Mouse (Mus musculus) intestine, postnatal 0 days (tissue): ENCODE results near the gene Cables2. TPM values are rescaled to one million over a fixed set of nuclear protein-coding genes. Genes with fewer than 3 reads are reported as not detected.

ENCODE experiments used
- ATAC-seq: fragments of 200-750 bp; cut with Nextera tagmentation; 2 replicates; pipeline ENCODE4 v1.8.0; 2017; ENCODE audit warnings: mild to moderate bottlenecking, moderate TSS enrichment, moderate library complexity
- H3K27ac ChIP-seq: fragments of 300-500 bp; sonication (generic); 2 replicates; pipeline ENCODE4 v1.5.1; 2014; ENCODE audit warnings: mild to moderate bottlenecking, low read depth, low read length, moderate library complexity
- H3K27me3 ChIP-seq: fragments of 300-500 bp; sonication (generic); replicated peaks from 2 replicates; pipeline ENCODE4 v1.6.1; 2014; ENCODE audit warnings: low read length, mixed read lengths; ENCODE audit not compliant: control insufficient read depth, insufficient read depth
- H3K36me3 ChIP-seq: fragments of 300-500 bp; sonication (generic); 2 replicates; pipeline ENCODE4 v1.6.1; 2014; ENCODE audit warnings: mild to moderate bottlenecking, moderate library complexity; ENCODE audit not compliant: control insufficient read depth, insufficient read depth
- H3K4me1 ChIP-seq: fragments of 300-500 bp; sonication (generic); replicated peaks from 2 replicates; pipeline ENCODE4 v1.6.1; 2014; ENCODE audit warnings: antibody characterized with exemption, low read length, mixed read lengths; ENCODE audit not compliant: control insufficient read depth, insufficient read depth
- H3K4me2 ChIP-seq: fragments of 300-500 bp; sonication (generic); replicated peaks from 2 replicates; pipeline ENCODE4 v1.6.1; 2014; ENCODE audit warnings: low read depth, mild to moderate bottlenecking, moderate library complexity
- H3K4me3 ChIP-seq: fragments of 300-500 bp; sonication (generic); 2 replicates; pipeline ENCODE4 v1.5.1; 2014; ENCODE audit warnings: low read depth, low read length
- H3K9ac ChIP-seq: fragments of 300-500 bp; sonication (generic); 2 replicates; pipeline ENCODE4 v1.6.1; 2014; ENCODE audit warnings: mild to moderate bottlenecking, low read depth, low read length
- H3K9me3 ChIP-seq: fragments of 300-500 bp; sonication (generic); 2 replicates; pipeline ENCODE4 v1.6.1; 2016; ENCODE audit warnings: mixed run types; ENCODE audit not compliant: control insufficient read depth
- CTCF ChIP-seq: sonication (generic); IDR thresholded peaks from 2 replicates; pipeline ENCODE4 v1.5.1; 2016; ENCODE audit warnings: low read depth, mild to moderate bottlenecking, control low read depth, antibody characterized with exemption, moderate library complexity
- WGBS: fragments of 180-500 bp; shearing (Covaris S2); extraction: QIAGEN DNeasy Blood & Tissue Kit; methylation state at CpG from one replicate; pipeline ENCODE4 v1.1.7; 2014; 5-methylcytosine and 5-hydroxymethylcytosine counted together
- polyA plus RNA-seq: library from polyadenylated mRNA; unstranded; fragments of >200 nt; fragmentation: Nextera tagmentation; extraction: Ambion mirVana; gene quantifications from 2 replicates; pipeline ENCODE4 v1.2.1, GENCODE M21; 2015

Cables2 gene
- 8.2 and 8.4 TPM in 2 replicates for polyA plus RNA-seq

GRCm38 (mm10) chr2:180273394-180274244 lies at the start of gene Cables2:
Gene Cables2, minus strand, starts transcription at chr2:180273496.
- no peaks in the 10 kb centered on the region for H3K9me3 ChIP-seq
- peak within 1 kb of the TSS; percentile 83 for H3K9ac ChIP-seq
- peak within 1 kb of the TSS; percentile 77 for H3K4me3 ChIP-seq
- ATAC-seq, result peak; percentile 83
- H3K36me3 ChIP-seq, result peaks cover 12% of the 10 kb centered on the region
- H3K27me3 ChIP-seq, result no peaks in the 10 kb centered on the region
- 3% methylated on average over 66 of the region's 68 CpGs for WGBS
- no peak for TF ChIP-seq CTCF
- H3K4me2 ChIP-seq, result peak within 1 kb of the TSS; percentile 97
- H3K27ac ChIP-seq, result peak within 1 kb of the TSS; percentile 76
- 0 out of 2 replicates have a peak, but pooled peaks cover 6% of the 10 kb centered on the region for H3K4me1 ChIP-seq

GRCm38 (mm10) chr2:180322674-180323355 lies 49.5 kb upstream of the Cables2 start:
- peaks cover 27% of the 10 kb centered on the region; the same call in 1 of the 2 replicates for H3K36me3 ChIP-seq
- H3K4me3 ChIP-seq, result no peak overlapping the region
- 14% methylated on average over 14 of the region's 14 CpGs for WGBS
- H3K9ac ChIP-seq, result no peak overlapping the region
- TF ChIP-seq CTCF, result no peak
- H3K9me3 ChIP-seq, result no peaks in the 10 kb centered on the region
- peak overlapping the region; percentile 70 for H3K27ac ChIP-seq
- peaks cover 10% of the 10 kb centered on the region; the same call in 1 of the 2 replicates for H3K4me1 ChIP-seq
- H3K27me3 ChIP-seq, result no peaks in the 10 kb centered on the region
- H3K4me2 ChIP-seq, result peak overlapping the region; percentile 28; the same call in 1 of the 2 replicates
- ATAC-seq, result peak; percentile 77

- peaks cover 11% of the 10 kb centered on the region; the same call in 1 of the 2 replicates for H3K4me1 ChIP-seq
- H3K4me2 ChIP-seq, result no peak overlapping the region
- ATAC-seq, result 0 out of 2 replicates have a peak, but pooled peaks have one; percentile 25
- H3K9me3 ChIP-seq, result no peaks in the 10 kb centered on the region
- peaks cover under 1% of the 10 kb centered on the region; the same call in 1 of the 2 replicates for H3K36me3 ChIP-seq
- no peak for TF ChIP-seq CTCF
- H3K9ac ChIP-seq, result no peak overlapping the region
- H3K4me3 ChIP-seq, result no peak overlapping the region
- H3K27me3 ChIP-seq, result no peaks in the 10 kb centered on the region
- H3K27ac ChIP-seq, result no peak overlapping the region
- WGBS, result 81% methylated on average over 4 of the region's 4 CpGs
These were observed 46.9 kb upstream of the Cables2 start for GRCm38 (mm10) chr2:180320216-180320615.

- no peak for TF ChIP-seq CTCF
- H3K9ac ChIP-seq, result no peak overlapping the region
- H3K4me2 ChIP-seq, result no peak overlapping the region
- H3K36me3 ChIP-seq, result no peaks in the 10 kb centered on the region
- H3K27me3 ChIP-seq, result no peaks in the 10 kb centered on the region
- H3K4me3 ChIP-seq, result no peak overlapping the region
- H3K9me3 ChIP-seq, result no peaks in the 10 kb centered on the region
- no peak for ATAC-seq
- WGBS, result 78% methylated on average over 7 of the region's 7 CpGs
- peaks cover 9% of the 10 kb centered on the region; the same call in 1 of the 2 replicates for H3K4me1 ChIP-seq
- no peak overlapping the region for H3K27ac ChIP-seq
These were observed 44.3 kb upstream of the Cables2 start for GRCm38 (mm10) chr2:180317591-180317990.

- TF ChIP-seq CTCF, result no peak
- H3K4me1 ChIP-seq, result peaks cover 5% of the 10 kb centered on the region; the same call in 1 of the 2 replicates
- no peaks in the 10 kb centered on the region for H3K36me3 ChIP-seq
- H3K27me3 ChIP-seq, result no peaks in the 10 kb centered on the region
- H3K4me2 ChIP-seq, result no peak overlapping the region
- H3K9ac ChIP-seq, result no peak overlapping the region
- H3K9me3 ChIP-seq, result no peaks in the 10 kb centered on the region
- H3K4me3 ChIP-seq, result no peak overlapping the region
- WGBS, result 29% methylated on average over 2 of the region's 2 CpGs
- peak; percentile 87 for ATAC-seq
- H3K27ac ChIP-seq, result peak overlapping the region; percentile 83
These were observed 41.0 kb upstream of the Cables2 start for GRCm38 (mm10) chr2:180314292-180314691.

GRCm38 (mm10) chr2:180311147-180311546 lies 37.9 kb upstream of the Cables2 start:
- H3K9ac ChIP-seq, result no peak overlapping the region
- ATAC-seq, result no peak
- no peaks in the 10 kb centered on the region for H3K27me3 ChIP-seq
- no peaks in the 10 kb centered on the region for H3K36me3 ChIP-seq
- no peaks in the 10 kb centered on the region for H3K9me3 ChIP-seq
- H3K4me1 ChIP-seq, result peaks cover 5% of the 10 kb centered on the region; the same call in 1 of the 2 replicates
- no peak for TF ChIP-seq CTCF
- WGBS, result 68% methylated on average over 4 of the region's 4 CpGs
- H3K4me3 ChIP-seq, result no peak overlapping the region
- no peak overlapping the region for H3K4me2 ChIP-seq
- H3K27ac ChIP-seq, result no peak overlapping the region
